Comparison of ENCODE assay signal across 25 mouse cellular contexts in genomic region chr11:90241874-90242273, GRCm38 (mm10). TPM values are rescaled to one million over a fixed set of nuclear protein-coding genes. Genes with fewer than 3 reads are reported as not detected.
DNase-seq lines count a peak whose midpoint lies in the region; ATAC-seq and TF ChIP-seq lines count a peak whose summit lies in the region.
"Had no signal": no experiment of that assay in that cellular context is flagged by ENCODE, and none has a peak within 500 bp of the region (broad histone marks: within the 10 kb centered on the region; RNA-seq: fewer than 3 reads in every experiment).

No protein-coding gene starts in this region.

- TF ChIP-seq CTCF in bone marrow macrophage, adult 2 months (IDR thresholded peaks at IDR 0.05; ENCODE audit: low read depth, low read length): no peak
- no peak for TF ChIP-seq CTCF in gastrocnemius, adult 2 months (IDR thresholded peaks at IDR 0.05)

- peak; percentile 51 for ATAC-seq in inflammation-experienced regulatory T-cells, adult 6 months
- peak; percentile 44; the same call in 1 of the 2 replicates for ATAC-seq in neutrophil, adult 5-6 weeks (ENCODE audit: extremely low read depth, insufficient number of reproducible peaks, low FRiP score, poor library complexity, severe bottlenecking)
- no peak for ATAC-seq in cerebellum, adult (ENCODE audit: insufficient number of reproducible peaks, low FRiP score, low TSS enrichment)
- ATAC-seq: forebrain, embryonic 14.5 days; hindbrain, postnatal 0 days; intestine, postnatal 0 days; midbrain, embryonic 16.5 days; Patski had no signal

- peak overlapping the region; percentile 56 for H3K27ac ChIP-seq in bone marrow macrophage, adult 2 months (ENCODE audit: insufficient read depth, low read depth, low read length)
- no peak overlapping the region for H3K27ac ChIP-seq in gastrocnemius, adult 2 months
- H3K27ac ChIP-seq: heart, embryonic 10.5 days; heart, embryonic 15.5 days; hindbrain, embryonic 12.5 days; hindbrain, postnatal 0 days; limb, embryonic 13.5 days; neural tube, embryonic 12.5 days had no signal

- H3K4me3 ChIP-seq in bone marrow macrophage, adult 2 months (ENCODE audit: insufficient read depth, low read length): no peak overlapping the region
- no peak overlapping the region for H3K4me3 ChIP-seq in gastrocnemius, adult 2 months
- H3K4me3 ChIP-seq: heart, embryonic 10.5 days; heart, embryonic 15.5 days; hindbrain, embryonic 12.5 days; limb, embryonic 13.5 days; myocyte; neural tube, embryonic 12.5 days had no signal

- intact Hi-C loops in gastrocnemius, adult 2 months (cut with DNase I): no loop called here

- no peak for TF ChIP-seq POLR2A in bone marrow macrophage, adult 2 months (IDR thresholded peaks at IDR 0.05; ENCODE audit: borderline replicate concordance, low read depth, low read length)

- DNase-seq in CD4-positive, CD25-positive, alpha-beta regulatory T cell, adult 2 months (ENCODE audit: low read depth, low spot score): peak; percentile 40
- no peak for DNase-seq in layer of hippocampus, adult 18-20 months (ENCODE audit: low spot score in 2 of 2)
- no peak for DNase-seq in gastrocnemius, adult 2 months
- DNase-seq: adrenal gland, postnatal 14 days; B cell, adult 2 months; cerebellum, adult 2 months; cerebellum, postnatal 25 days; kidney, postnatal 14 days; lung, adult 18-20 months; thymus, postnatal 4 days had no signal

- peaks cover 45% of the 10 kb centered on the region for H3K4me1 ChIP-seq in bone marrow macrophage, adult 2 months (ENCODE audit: control insufficient read depth, insufficient read depth, low read length)
- H3K4me1 ChIP-seq: hindbrain, embryonic 12.5 days; limb, embryonic 13.5 days had no signal

RNA-seq across cellular contexts. Expression of gene Mmd, which starts 7.4 kb away (rescaled TPM):
- polyA plus RNA-seq in bone marrow macrophage, adult 2 months (2012; ENCODE audit: insufficient read depth, insufficient read length, missing spikeins): 49.3 and 50.0 TPM in 2 replicates
- polyA plus RNA-seq in inflammation-experienced regulatory T-cells, adult 6 months (2017; shearing (Covaris generic)): 10 to 100 TPM; 29.9 to 31.2 (median 30.7) TPM
- total RNA-seq in neutrophil, adult 5-6 weeks (2017): 30.1 and 37.8 TPM in 2 replicates
- 100 to 1,000 TPM; 376 to 382 TPM for total RNA-seq in layer of hippocampus, adult 18-20 months (2021)
- total RNA-seq in gastrocnemius, adult 2 months (2021): 1 to 10 TPM; 9.2 to 9.5 TPM

RNA-seq across cellular contexts. Expression of gene Gm45716, which starts 54.4 kb away (rescaled TPM):
- 2.5 and 3.2 TPM in 2 replicates for polyA plus RNA-seq in bone marrow macrophage, adult 2 months (2012; ENCODE audit: insufficient read depth, insufficient read length, missing spikeins)
- 1 to 10 TPM; 6.1 to 7.8 (median 7.5) TPM for polyA plus RNA-seq in inflammation-experienced regulatory T-cells, adult 6 months (2017; shearing (Covaris generic))
- total RNA-seq in neutrophil, adult 5-6 weeks (2017): 4.4 and 6.4 TPM in 2 replicates
- 1 to 10 TPM; 5.0 to 7.9 TPM for total RNA-seq in layer of hippocampus, adult 18-20 months (2021)
- total RNA-seq in gastrocnemius, adult 2 months (2021): 1 to 10 TPM; 1.2 to 2.7 TPM
